Mouse (Mus musculus) MEL (cell line): ENCODE measurements at regions not wholly inside any gene's neighbourhood (a gene's known extent, or its start where the extent isn't known, plus 50 kb on each side); places are given as distances from the start of the nearest gene placed in this dataset.

Experiments
- DNase-seq: peaks from one replicate; pipeline ENCODE4 v3.0.0; 2011; ENCODE audit warnings: low read depth, low spot score
- H3K27ac ChIP-seq: 2 replicates; pipeline ENCODE4 v1.5.1; 2012; ENCODE audit warnings: low read depth, mild to moderate bottlenecking, control low read depth, low read length, moderate library complexity; ENCODE audit not compliant: control insufficient read depth
- H3K27me3 ChIP-seq, 2 experiments: fragments of 150-350 bp in 1 of 2; sonication (generic) in 1 of 2; 2 replicates each; pipeline ENCODE4 v1.6.1; 2012; ENCODE audit warnings: low read length in 2 of 2, mild to moderate bottlenecking in 2 of 2, improper control_type of control experiment in 1 of 2, moderate library complexity in 1 of 2; ENCODE audit not compliant: insufficient read depth in 2 of 2, control insufficient read depth in 1 of 2
- H3K36me3 ChIP-seq, 2 experiments: 2 replicates each; pipeline ENCODE4 v1.6.1; 2012 to 2014; ENCODE audit warnings: low read length in 2 of 2, improper control_type of control experiment in 1 of 2, inconsistent platforms in 1 of 2, mild to moderate bottlenecking in 1 of 2; ENCODE audit not compliant: insufficient read depth in 2 of 2, control insufficient read depth in 1 of 2
- H3K4me1 ChIP-seq, 2 experiments: fragments of 150-350 bp in 1 of 2; sonication (generic) in 1 of 2; 2 replicates each; pipeline ENCODE4 v1.6.1; 2012; ENCODE audit warnings: low read length in 2 of 2, improper control_type of control experiment in 1 of 2, mild to moderate bottlenecking in 1 of 2; ENCODE audit not compliant: insufficient read depth in 2 of 2, control insufficient read depth in 1 of 2
- H3K4me3 ChIP-seq, 2 experiments: fragments of 150-350 bp in 1 of 2; sonication (generic) in 1 of 2; 2 replicates each; pipeline ENCODE4 v1.5.1; 2012; ENCODE audit warnings: low read depth in 2 of 2, low read length in 2 of 2, mild to moderate bottlenecking in 2 of 2, moderate library complexity in 2 of 2, control low read depth in 1 of 2, improper control_type of control experiment in 1 of 2; ENCODE audit not compliant: control insufficient read depth in 1 of 2, insufficient read depth in 1 of 2
- H3K79me2 ChIP-seq: 2 replicates; pipeline ENCODE4 v1.6.1; 2012; ENCODE audit warnings: mild to moderate bottlenecking, low read length, moderate library complexity; ENCODE audit not compliant: control insufficient read depth, poor library complexity, insufficient read depth
- H3K9ac ChIP-seq: 2 replicates; pipeline ENCODE4 v1.6.1; 2012; ENCODE audit warnings: low read depth, mild to moderate bottlenecking, control low read depth, low read length, moderate library complexity; ENCODE audit not compliant: control insufficient read depth, poor library complexity, severe bottlenecking
- H3K9me3 ChIP-seq: fragments of 150-350 bp; sonication (generic); replicated peaks from 2 replicates; pipeline ENCODE4 v1.6.1; 2012; ENCODE audit warnings: mild to moderate bottlenecking, low read length, improper control_type of control experiment, moderate library complexity; ENCODE audit not compliant: insufficient read depth
- BHLHE40 ChIP-seq: IDR thresholded peaks from 2 replicates; pipeline ENCODE4 v1.6.1; 2012; ENCODE audit warnings: low read depth, mild to moderate bottlenecking, inconsistent platforms, low read length, improper control_type of control experiment, borderline replicate concordance
- CHD1 ChIP-seq: IDR thresholded peaks from 2 replicates; pipeline ENCODE4 v1.6.1; 2012; ENCODE audit warnings: low read depth, mild to moderate bottlenecking, inconsistent platforms, low read length, improper control_type of control experiment
- CHD2 ChIP-seq: IDR thresholded peaks from 2 replicates; pipeline ENCODE4 v1.6.1; 2011; ENCODE audit warnings: low read length, improper control_type of control experiment
- E2F4 ChIP-seq: IDR thresholded peaks from 2 replicates; pipeline ENCODE4 v1.6.1; 2011; ENCODE audit warnings: low read depth, low read length, improper control_type of control experiment, borderline replicate concordance
- EP300 ChIP-seq, 2 experiments: IDR thresholded peaks; 2 replicates each; pipeline ENCODE4 v1.6.1; 2011; ENCODE audit warnings: improper control_type of control experiment in 2 of 2, low read length in 2 of 2, low read depth in 1 of 2, mild to moderate bottlenecking in 1 of 2
- ETS1 ChIP-seq: IDR thresholded peaks from 2 replicates; pipeline ENCODE4 v1.6.1; 2012; ENCODE audit warnings: low read depth, mild to moderate bottlenecking, inconsistent platforms, low read length, improper control_type of control experiment, moderate library complexity
- GABPA ChIP-seq: IDR thresholded peaks from 2 replicates; pipeline ENCODE4 v1.6.1; 2012; ENCODE audit warnings: low read depth, mild to moderate bottlenecking, inconsistent platforms, low read length, improper control_type of control experiment, moderate library complexity
- HCFC1 ChIP-seq: IDR thresholded peaks from 2 replicates; pipeline ENCODE4 v1.6.1; 2012; ENCODE audit warnings: low read depth, mild to moderate bottlenecking, inconsistent platforms, low read length, improper control_type of control experiment, moderate library complexity
- JUND ChIP-seq: IDR thresholded peaks from 2 replicates; pipeline ENCODE4 v1.6.1; 2011; ENCODE audit warnings: low read depth, mild to moderate bottlenecking, improper control_type of control experiment, low read length
- MAX ChIP-seq: IDR thresholded peaks from 2 replicates; pipeline ENCODE4 v1.6.1; 2011; ENCODE audit warnings: low read length, improper control_type of control experiment
- MAZ ChIP-seq: IDR thresholded peaks from 2 replicates; pipeline ENCODE4 v1.6.1; 2012; ENCODE audit warnings: low read depth, mild to moderate bottlenecking, inconsistent platforms, low read length, improper control_type of control experiment
- MEF2A ChIP-seq: IDR thresholded peaks from 2 replicates; pipeline ENCODE4 v1.6.1; 2014; ENCODE audit warnings: low read depth, mild to moderate bottlenecking, inconsistent platforms, low read length, improper control_type of control experiment; ENCODE audit not compliant: poor library complexity, insufficient replicate concordance, severe bottlenecking; ENCODE audit errors: extremely low read depth
- MYB ChIP-seq: IDR thresholded peaks from 2 replicates; pipeline ENCODE4 v1.6.1; 2011; ENCODE audit warnings: mild to moderate bottlenecking, low read depth, low read length, improper control_type of control experiment
- NRF1 ChIP-seq: IDR thresholded peaks from 2 replicates; pipeline ENCODE4 v1.6.1; 2014; ENCODE audit warnings: low read depth, mild to moderate bottlenecking, inconsistent platforms, low read length, improper control_type of control experiment, moderate library complexity; ENCODE audit not compliant: poor library complexity, insufficient read depth, severe bottlenecking
- RAD21 ChIP-seq: IDR thresholded peaks from 2 replicates; pipeline ENCODE4 v1.6.1; 2011; ENCODE audit warnings: mild to moderate bottlenecking, low read depth, low read length, improper control_type of control experiment
- RCOR1 ChIP-seq: IDR thresholded peaks from 2 replicates; pipeline ENCODE4 v1.6.1; 2012; ENCODE audit warnings: low read depth, mild to moderate bottlenecking, inconsistent platforms, low read length, improper control_type of control experiment
- SIN3A ChIP-seq: IDR thresholded peaks from 2 replicates; pipeline ENCODE4 v1.6.1; 2012; ENCODE audit warnings: low read length, improper control_type of control experiment, inconsistent platforms
- SMC3 ChIP-seq: IDR thresholded peaks from 2 replicates; pipeline ENCODE4 v1.6.1; 2011; ENCODE audit warnings: low read depth, low read length, improper control_type of control experiment
- TCF12 ChIP-seq: IDR thresholded peaks from 2 replicates; pipeline ENCODE4 v1.6.1; 2014; ENCODE audit warnings: low read depth, mild to moderate bottlenecking, inconsistent platforms, low read length, improper control_type of control experiment, moderate library complexity
- USF2 ChIP-seq, 2 experiments: IDR thresholded peaks; 2 replicates each; pipeline ENCODE4 v1.6.1; 2011 to 2012; ENCODE audit warnings: improper control_type of control experiment in 2 of 2, low read length in 2 of 2, borderline replicate concordance in 1 of 2, inconsistent platforms in 1 of 2, low read depth in 1 of 2, mild to moderate bottlenecking in 1 of 2; ENCODE audit not compliant: insufficient read depth in 1 of 2
- ZC3H11A ChIP-seq: IDR thresholded peaks from 2 replicates; pipeline ENCODE4 v1.6.1; 2012; ENCODE audit warnings: low read depth, mild to moderate bottlenecking, inconsistent platforms, low read length, improper control_type of control experiment
- ZKSCAN1 ChIP-seq: IDR thresholded peaks from 2 replicates; pipeline ENCODE4 v1.6.1; 2012; ENCODE audit warnings: low read depth, mild to moderate bottlenecking, inconsistent platforms, low read length, improper control_type of control experiment, moderate library complexity
- ZMIZ1 ChIP-seq: IDR thresholded peaks from 2 replicates; pipeline ENCODE4 v1.6.1; 2012; ENCODE audit warnings: low read depth, mild to moderate bottlenecking, inconsistent platforms, low read length, improper control_type of control experiment, moderate library complexity

GRCm38 (mm10) chr9:78971731-78972130 is 356.4 kb downstream of the Cd109 start:
- H3K9ac ChIP-seq: no peak overlapping the region
- no peak for TF ChIP-seq ETS1
- no peak for TF ChIP-seq MYB
- TF ChIP-seq JUND: no peak
- TF ChIP-seq NRF1: no peak
- no peak for TF ChIP-seq RAD21
- no peak for TF ChIP-seq ZMIZ1
- no peak for TF ChIP-seq MEF2A
- no peak for TF ChIP-seq CHD2
- no peak for TF ChIP-seq SIN3A
- no peak for TF ChIP-seq CHD1
- no peak for TF ChIP-seq E2F4
- TF ChIP-seq MAZ: no peak
- no peak for TF ChIP-seq USF2 (IDR thresholded peaks at IDR 0.05; ENCODE audit: borderline replicate concordance in 1 of 2, insufficient read depth in 1 of 2, low read depth in 1 of 2, low read length in 2 of 2)
- no peak for TF ChIP-seq TCF12
- TF ChIP-seq ZKSCAN1: no peak
- TF ChIP-seq GABPA: no peak
- no peak for TF ChIP-seq EP300 (IDR thresholded peaks at IDR 0.05; ENCODE audit: low read depth in 1 of 2, low read length in 2 of 2)
- no peak overlapping the region for H3K4me3 ChIP-seq
- no peaks in the 10 kb centered on the region for H3K27me3 ChIP-seq
- H3K36me3 ChIP-seq: no peaks in the 10 kb centered on the region
- H3K79me2 ChIP-seq: no peaks in the 10 kb centered on the region
- no peak overlapping the region for H3K27ac ChIP-seq
- H3K4me1 ChIP-seq: no peaks in the 10 kb centered on the region
- no peak for DNase-seq
- H3K9me3 ChIP-seq: no peaks in the 10 kb centered on the region

GRCm38 (mm10) chr9:78983734-78984133 is 368.4 kb downstream of the Cd109 start:
- Histone ChIP-seq H3K9me3 (no peaks in the 10 kb centered on the region), H3K27ac (no peak overlapping the region), H3K27me3 (no peaks in the 10 kb centered on the region), H3K9ac (no peak overlapping the region), H3K4me3 (no peak overlapping the region), H3K4me1 (no peaks in the 10 kb centered on the region), H3K36me3 (no peaks in the 10 kb centered on the region), H3K79me2 (no peaks in the 10 kb centered on the region)
- no peak for DNase-seq
- TF ChIP-seq BHLHE40 (no peak), ZC3H11A (no peak), TCF12 (no peak), GABPA (no peak), MYB (no peak), RCOR1 (no peak), SMC3 (no peak), HCFC1 (no peak), E2F4 (no peak), MAX (no peak), MAZ (no peak)
